7 mouse cellular contexts compared by ENCODE assay signal in genomic region chr14:8665636-8666411, GRCm38 (mm10). TPM values are rescaled to one million over a fixed set of nuclear protein-coding genes. Genes with fewer than 3 reads are reported as not detected.
A peak's percentile ranks its signal among the peaks of the same experiment; 100 is the strongest.
DNase-seq lines count a peak whose midpoint lies in the region; ATAC-seq and TF ChIP-seq lines count a peak whose summit lies in the region.

Gene 4930452B06Rik, minus strand, starts transcription at chr14:8666240.

- no peak for TF ChIP-seq CTCF in midbrain, postnatal 0 days (IDR thresholded peaks at IDR 0.05)

- peak within 1 kb of the TSS; percentile 79 for H3K9ac ChIP-seq in embryonic facial prominence, embryonic 13.5 days
- peak within 1 kb of the TSS; percentile 87 for H3K9ac ChIP-seq in heart, embryonic 11.5 days (ENCODE audit: low read depth, low read length)
- peak within 1 kb of the TSS; percentile 78 for H3K9ac ChIP-seq in kidney, embryonic 14.5 days (ENCODE audit: low read depth, low read length)
- H3K9ac ChIP-seq in limb, embryonic 13.5 days = peak within 1 kb of the TSS; percentile 79
- H3K9ac ChIP-seq in midbrain, postnatal 0 days (replicated peaks; ENCODE audit: low read length, poor library complexity, severe bottlenecking) = peak within 1 kb of the TSS; percentile 74
- peak within 1 kb of the TSS; percentile 86 for H3K9ac ChIP-seq in stomach, embryonic 16.5 days (ENCODE audit: low read length)

- H3K4me3 ChIP-seq in embryonic facial prominence, embryonic 13.5 days = peak within 1 kb of the TSS; percentile 61
- H3K4me3 ChIP-seq in heart, embryonic 11.5 days (ENCODE audit: low read depth, low read length) = peak within 1 kb of the TSS; percentile 60
- peak within 1 kb of the TSS; percentile 73 for H3K4me3 ChIP-seq in kidney, embryonic 14.5 days (ENCODE audit: low read length)
- H3K4me3 ChIP-seq in limb, embryonic 13.5 days = peak within 1 kb of the TSS; percentile 66
- H3K4me3 ChIP-seq in midbrain, postnatal 0 days (ENCODE audit: low read depth, low read length) = peak within 1 kb of the TSS; percentile 58
- H3K4me3 ChIP-seq in stomach, embryonic 16.5 days (replicated peaks; ENCODE audit: low read length) = peak within 1 kb of the TSS; percentile 67

- peak; percentile 81 for DNase-seq in brain, adult 2 months (ENCODE audit: low read depth, low spot score)
- DNase-seq in midbrain, postnatal 0 days (ENCODE audit: low spot score) = peak; percentile 86

- peak within 1 kb of the TSS; percentile 73 for H3K4me2 ChIP-seq in embryonic facial prominence, embryonic 13.5 days
- peak within 1 kb of the TSS; percentile 68 for H3K4me2 ChIP-seq in heart, embryonic 11.5 days
- peak within 1 kb of the TSS; percentile 75 for H3K4me2 ChIP-seq in kidney, embryonic 14.5 days (replicated peaks; ENCODE audit: low read depth, low read length)
- H3K4me2 ChIP-seq in limb, embryonic 13.5 days (replicated peaks) = peak within 1 kb of the TSS; percentile 75
- peak within 1 kb of the TSS; percentile 57 for H3K4me2 ChIP-seq in midbrain, postnatal 0 days (ENCODE audit: low read depth, low read length, poor library complexity, severe bottlenecking)
- H3K4me2 ChIP-seq in stomach, embryonic 16.5 days (ENCODE audit: low read depth, low read length) = peak within 1 kb of the TSS; percentile 83

- ATAC-seq in embryonic facial prominence, embryonic 13.5 days (ENCODE audit: insufficient number of reproducible peaks, insufficient read depth, low FRiP score, low TSS enrichment, low read depth) = peak; percentile 89
- peak; percentile 87 for ATAC-seq in heart, embryonic 11.5 days (replicated peaks; ENCODE audit: insufficient number of reproducible peaks, low FRiP score, low TSS enrichment)
- peak; percentile 100 for ATAC-seq in kidney, embryonic 14.5 days (ENCODE audit: low FRiP score, low TSS enrichment)
- peak; percentile 97 for ATAC-seq in limb, embryonic 13.5 days (ENCODE audit: low FRiP score, low read depth)
- ATAC-seq in midbrain, postnatal 0 days (ENCODE audit: low FRiP score) = peak; percentile 98
- ATAC-seq in stomach, embryonic 16.5 days (ENCODE audit: insufficient read depth, low FRiP score) = peak; percentile 98

- no peaks in the 10 kb centered on the region for H3K36me3 ChIP-seq in embryonic facial prominence, embryonic 13.5 days
- H3K36me3 ChIP-seq in heart, embryonic 11.5 days (ENCODE audit: control insufficient read depth, insufficient read depth, low read length) = no peaks in the 10 kb centered on the region; the same call in 1 of the 2 replicates
- H3K36me3 ChIP-seq in kidney, embryonic 14.5 days (ENCODE audit: control insufficient read depth, insufficient read depth, low read length) = no peaks in the 10 kb centered on the region
- H3K36me3 ChIP-seq in limb, embryonic 13.5 days = no peaks in the 10 kb centered on the region
- no peaks in the 10 kb centered on the region for H3K36me3 ChIP-seq in midbrain, postnatal 0 days (ENCODE audit: insufficient read depth, low read length)
- H3K36me3 ChIP-seq in stomach, embryonic 16.5 days (ENCODE audit: control insufficient read depth, insufficient read depth, low read length) = no peaks in the 10 kb centered on the region

- peaks cover 8% of the 10 kb centered on the region; the same call in 1 of the 2 replicates for H3K4me1 ChIP-seq in embryonic facial prominence, embryonic 13.5 days
- no peaks in the 10 kb centered on the region for H3K4me1 ChIP-seq in heart, embryonic 11.5 days (ENCODE audit: control insufficient read depth, insufficient read depth, low read length)
- no peaks in the 10 kb centered on the region for H3K4me1 ChIP-seq in kidney, embryonic 14.5 days (ENCODE audit: control insufficient read depth, insufficient read depth, low read length)
- peaks cover 10% of the 10 kb centered on the region; the same call in 1 of the 2 replicates for H3K4me1 ChIP-seq in limb, embryonic 13.5 days
- no peaks in the 10 kb centered on the region for H3K4me1 ChIP-seq in midbrain, postnatal 0 days (ENCODE audit: insufficient read depth, low read length)
- H3K4me1 ChIP-seq in stomach, embryonic 16.5 days (ENCODE audit: control insufficient read depth, insufficient read depth, low read length) = no peaks in the 10 kb centered on the region

- 0 out of 2 replicates have a peak within 1 kb of the TSS, but pooled peaks have one; percentile 28 for H3K27ac ChIP-seq in embryonic facial prominence, embryonic 13.5 days
- H3K27ac ChIP-seq in heart, embryonic 11.5 days (ENCODE audit: low read depth, low read length) = no peak within 1 kb of the TSS
- H3K27ac ChIP-seq in kidney, embryonic 14.5 days (ENCODE audit: low read depth, low read length) = no peak within 1 kb of the TSS
- no peak within 1 kb of the TSS for H3K27ac ChIP-seq in limb, embryonic 13.5 days
- peak within 1 kb of the TSS; percentile 44 for H3K27ac ChIP-seq in midbrain, postnatal 0 days (ENCODE audit: low read depth, low read length)
- H3K27ac ChIP-seq in stomach, embryonic 16.5 days (ENCODE audit: low read length) = peak within 1 kb of the TSS; percentile 60

- WGBS in embryonic facial prominence, embryonic 13.5 days = 2% methylated on average over 45 of the region's 45 CpGs
- under 1% methylated on average over 45 of the region's 45 CpGs for WGBS in heart, embryonic 11.5 days (ENCODE audit: insufficient replicate concordance)
- WGBS in kidney, embryonic 14.5 days = under 1% methylated on average over 45 of the region's 45 CpGs
- WGBS in limb, embryonic 13.5 days = under 1% methylated on average over 39 of the region's 45 CpGs
- under 1% methylated on average over 44 of the region's 45 CpGs for WGBS in midbrain, postnatal 0 days
- whole genome bisulfite sequencing in stomach, embryonic 16.5 days = under 1% methylated on average over 45 of the region's 45 CpGs

- H3K9me3 ChIP-seq in embryonic facial prominence, embryonic 13.5 days = no peaks in the 10 kb centered on the region
- H3K9me3 ChIP-seq in heart, embryonic 11.5 days (replicated peaks; ENCODE audit: control insufficient read depth, low read length) = no peaks in the 10 kb centered on the region
- H3K9me3 ChIP-seq in kidney, embryonic 14.5 days (ENCODE audit: control insufficient read depth, low read length) = no peaks in the 10 kb centered on the region
- no peaks in the 10 kb centered on the region for H3K9me3 ChIP-seq in limb, embryonic 13.5 days
- no peaks in the 10 kb centered on the region for H3K9me3 ChIP-seq in midbrain, postnatal 0 days (ENCODE audit: low read length)
- H3K9me3 ChIP-seq in stomach, embryonic 16.5 days (replicated peaks; ENCODE audit: control insufficient read depth, low read length) = no peaks in the 10 kb centered on the region

- no peaks in the 10 kb centered on the region for H3K27me3 ChIP-seq in embryonic facial prominence, embryonic 13.5 days
- no peaks in the 10 kb centered on the region for H3K27me3 ChIP-seq in heart, embryonic 11.5 days (ENCODE audit: control insufficient read depth, insufficient read depth, low read length)
- no peaks in the 10 kb centered on the region for H3K27me3 ChIP-seq in kidney, embryonic 14.5 days (ENCODE audit: control insufficient read depth, insufficient read depth, low read length)
- H3K27me3 ChIP-seq in limb, embryonic 13.5 days = no peaks in the 10 kb centered on the region; the same call in 1 of the 2 replicates
- H3K27me3 ChIP-seq in midbrain, postnatal 0 days (ENCODE audit: insufficient read depth, low read length) = no peaks in the 10 kb centered on the region
- no peaks in the 10 kb centered on the region for H3K27me3 ChIP-seq in stomach, embryonic 16.5 days (ENCODE audit: control insufficient read depth, insufficient read depth, low read length)

RNA-seq across cellular contexts. Expression of gene 4930452B06Rik, which starts in this region (rescaled TPM):
- 6.2 and 6.7 TPM in 2 replicates for polyA plus RNA-seq in embryonic facial prominence, embryonic 13.5 days (2015; fragmentation: Nextera tagmentation; extraction: Ambion mirVana)
- polyA plus RNA-seq in heart, embryonic 11.5 days (2014; fragmentation: Nextera tagmentation; extraction: Ambion mirVana) = 19.2 and 19.9 TPM in 2 replicates
- 8.6 and 11.8 TPM in 2 replicates for polyA plus RNA-seq in kidney, embryonic 14.5 days (2014; fragmentation: Nextera tagmentation; extraction: Ambion mirVana)
- 7.3 and 8.0 TPM in 2 replicates for polyA plus RNA-seq in limb, embryonic 13.5 days (2015; fragmentation: Nextera tagmentation; extraction: Ambion mirVana)
- total RNA-seq in midbrain, postnatal 0 days (2014; rRNA removed) = 10.2 and 11.3 TPM in 2 replicates
- polyA plus RNA-seq in midbrain, postnatal 0 days (2015; fragmentation: Nextera tagmentation; extraction: Ambion mirVana) = 9.1 and 9.5 TPM in 2 replicates
- polyA plus RNA-seq in stomach, embryonic 16.5 days (2015; fragmentation: Nextera tagmentation; extraction: Ambion mirVana) = 12.0 and 12.9 TPM in 2 replicates

Comparison
In these comparisons a context has a peak if more than half of its experiments do, and no peak if none do; other contexts are left out.
1. H3K27ac ChIP-seq: peak in embryonic facial prominence, embryonic 13.5 days (single experiment), midbrain, postnatal 0 days (single experiment) and stomach, embryonic 16.5 days (single experiment); none in heart, embryonic 11.5 days (single experiment), kidney, embryonic 14.5 days (single experiment) and limb, embryonic 13.5 days (single experiment).
2. Peak in every context shown above with its lines, with median percentiles within 50 percentile points of each other: ATAC-seq, H3K4me2 ChIP-seq, H3K4me3 ChIP-seq and H3K9ac ChIP-seq.